Mouse (Mus musculus) kidney, adult 2 months (tissue): ENCODE measurements around the gene Irs1. TPM values are rescaled to one million over a fixed set of nuclear protein-coding genes. Genes with fewer than 3 reads are reported as not detected.

Experiments
- DNase-seq: peaks from one replicate; pipeline ENCODE4 v3.0.0; 2021
- H3K27ac ChIP-seq: fragments of 200-500 bp; 2 replicates; pipeline ENCODE4 v1.5.1; 2012; ENCODE audit warnings: low read depth, low read length, control low read depth, inconsistent platforms; ENCODE audit not compliant: insufficient read depth
- H3K27me3 ChIP-seq: fragments of 200-500 bp; replicated peaks from 2 replicates; pipeline ENCODE4 v1.6.1; 2012; ENCODE audit warnings: mild to moderate bottlenecking, moderate library complexity, low read length, inconsistent platforms; ENCODE audit not compliant: control insufficient read depth, insufficient read depth
- H3K36me3 ChIP-seq: fragments of 200-500 bp; 2 replicates; pipeline ENCODE4 v1.6.1; 2012; ENCODE audit warnings: mild to moderate bottlenecking, moderate library complexity, low read length, inconsistent platforms; ENCODE audit not compliant: control insufficient read depth, insufficient read depth
- H3K4me1 ChIP-seq: fragments of 200-500 bp; 2 replicates; pipeline ENCODE4 v1.6.1; 2011; ENCODE audit warnings: low read length; ENCODE audit not compliant: control insufficient read depth, insufficient read depth
- H3K4me3 ChIP-seq: fragments of 200-500 bp; 2 replicates; pipeline ENCODE4 v1.5.1; 2011; ENCODE audit warnings: mild to moderate bottlenecking, low read depth, low read length, control low read depth; ENCODE audit not compliant: insufficient read depth
- CTCF ChIP-seq: fragments of 200-500 bp; conservative IDR thresholded peaks from 2 replicates; pipeline ENCODE4 v1.5.1; 2011; ENCODE audit warnings: low read depth, mild to moderate bottlenecking, control low read depth, low read length, moderate library complexity, mixed read lengths; ENCODE audit not compliant: insufficient read depth, insufficient read length
- POLR2A ChIP-seq: fragments of 200-500 bp; IDR thresholded peaks from one replicate; pipeline ENCODE4 v1.6.1; 2011; ENCODE audit warnings: low read depth, low read length, control low read depth
- WGBS: fragments of 180-500 bp; shearing (Covaris S2); methylation state at CpG from one replicate; pipeline ENCODE4 v1.1.7; 2018; 5-methylcytosine and 5-hydroxymethylcytosine counted together
- polyA plus RNA-seq: library from polyadenylated mRNA; depleted of rRNA; stranded (reverse); fragments of >200 nt; gene quantifications from 2 replicates; pipeline ENCODE4 v1.2.3, GENCODE M21; 2012

The Irs1 gene
- polyA plus RNA-seq, 1 experiment = 7.1 TPM

DNA sequence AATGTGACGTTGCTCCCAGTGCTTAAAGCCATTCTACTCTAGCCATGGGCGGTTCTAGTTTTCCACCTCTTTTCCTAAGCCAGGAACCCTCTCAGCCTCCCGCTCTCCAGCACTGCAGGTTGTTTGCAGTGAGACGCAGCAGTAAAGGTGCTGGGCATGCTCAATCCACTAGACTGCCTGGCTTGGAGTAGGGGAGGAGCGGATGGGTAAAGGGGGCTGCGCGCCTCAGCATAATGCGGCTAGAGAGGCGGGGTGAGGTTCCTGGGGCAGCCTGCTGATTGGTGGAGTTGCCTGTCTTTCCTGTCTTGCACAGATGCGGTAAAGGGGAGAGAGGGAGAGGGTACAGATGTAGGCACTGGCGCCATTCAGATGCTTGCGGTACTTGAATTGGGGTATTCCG lies 1.6 kb upstream of the Irs1 start:
- H3K27ac ChIP-seq = peak overlapping the region; percentile 1; the same call in 1 of the 2 replicates
- peak; percentile 67 for DNase-seq
- TF ChIP-seq CTCF (no peak), POLR2A (no peak)
- H3K4me1 ChIP-seq = peaks cover 3% of the 10 kb centered on the region; the same call in 1 of the 2 replicates
- WGBS = 3% methylated on average over 13 of the region's 13 CpGs
- no peaks in the 10 kb centered on the region for H3K27me3 ChIP-seq
- peak overlapping the region; percentile 36 for H3K4me3 ChIP-seq
- no peaks in the 10 kb centered on the region for H3K36me3 ChIP-seq

DNA sequence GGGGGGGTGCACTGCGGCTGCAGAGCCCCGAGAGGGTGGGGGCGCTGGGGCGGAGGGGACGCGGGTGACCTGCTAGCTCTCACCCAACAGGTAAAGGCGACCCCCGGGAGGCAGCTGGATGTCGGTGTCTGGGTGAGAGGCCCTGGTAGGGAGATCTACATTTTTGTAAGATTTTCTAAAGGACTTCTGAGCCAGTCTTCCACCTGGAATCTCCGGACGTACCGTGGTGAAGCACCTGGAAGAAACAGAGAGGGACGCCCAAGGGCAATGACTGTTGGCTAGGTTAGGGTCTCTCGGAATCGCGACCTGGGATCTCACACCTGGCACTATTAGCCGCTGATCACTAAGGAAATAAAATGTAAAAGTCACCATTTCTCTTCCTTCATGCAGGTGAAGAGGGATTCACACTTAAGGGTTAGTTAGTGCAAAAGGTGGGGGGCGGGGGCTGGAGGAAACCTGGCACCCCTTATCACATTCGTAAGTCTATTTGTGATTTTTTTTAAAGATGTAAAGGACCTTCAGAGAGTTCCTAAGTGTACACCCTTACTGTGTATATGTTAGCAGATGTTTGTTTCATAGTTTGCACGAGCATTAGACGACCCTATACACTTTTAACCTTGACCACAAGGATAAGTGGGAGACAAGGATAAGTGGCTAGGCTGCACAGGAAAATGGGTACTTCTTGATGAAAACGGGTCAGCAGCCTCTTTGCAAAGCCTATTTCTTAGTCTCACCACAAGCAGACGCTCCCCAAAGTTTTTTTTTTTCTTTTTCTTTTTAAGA lies 905 bp upstream of the Irs1 start:
- H3K4me3 ChIP-seq = peak overlapping the region; percentile 64
- WGBS = 1% methylated on average over 21 of the region's 23 CpGs
- peak overlapping the region; percentile 52; the same call in 1 of the 2 replicates for H3K27ac ChIP-seq
- TF ChIP-seq CTCF (no peak), POLR2A (no peak)
- DNase-seq = no peak
- H3K27me3 ChIP-seq = no peaks in the 10 kb centered on the region
- peaks cover 3% of the 10 kb centered on the region; the same call in 1 of the 2 replicates for H3K4me1 ChIP-seq
- H3K36me3 ChIP-seq = no peaks in the 10 kb centered on the region

DNA sequence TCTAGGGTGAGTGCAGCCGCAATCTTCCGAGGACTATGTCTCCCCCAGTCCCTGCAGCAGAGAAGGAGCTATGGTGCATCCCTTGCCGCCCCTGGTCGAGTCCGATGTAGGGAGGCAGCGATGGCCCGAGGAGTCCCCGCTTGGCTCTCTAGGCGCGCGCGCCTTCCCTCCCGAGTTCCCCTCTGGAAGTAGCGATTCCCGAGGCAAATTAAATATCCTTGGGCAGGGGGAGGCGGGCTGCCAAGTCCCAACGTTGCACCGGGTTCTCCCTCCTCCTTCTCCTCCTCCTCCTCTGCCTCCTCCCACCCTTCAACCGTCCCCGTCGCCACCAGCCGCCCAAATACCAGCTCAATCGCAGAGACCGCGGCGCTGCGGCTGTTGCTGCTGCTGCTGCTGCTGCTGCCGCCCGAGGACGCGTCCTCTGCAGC lies 479 bp downstream of the Irs1 start:
- TF ChIP-seq POLR2A (no peak), CTCF (no peak)
- no peaks in the 10 kb centered on the region for H3K27me3 ChIP-seq
- H3K36me3 ChIP-seq = no peaks in the 10 kb centered on the region
- peak; percentile 85 for DNase-seq
- H3K27ac ChIP-seq = peak overlapping the region; percentile 78
- H3K4me1 ChIP-seq = peaks cover 3% of the 10 kb centered on the region; the same call in 1 of the 2 replicates
- peak overlapping the region; percentile 64 for H3K4me3 ChIP-seq
- under 1% methylated on average over 30 of the region's 31 CpGs for WGBS

DNA sequence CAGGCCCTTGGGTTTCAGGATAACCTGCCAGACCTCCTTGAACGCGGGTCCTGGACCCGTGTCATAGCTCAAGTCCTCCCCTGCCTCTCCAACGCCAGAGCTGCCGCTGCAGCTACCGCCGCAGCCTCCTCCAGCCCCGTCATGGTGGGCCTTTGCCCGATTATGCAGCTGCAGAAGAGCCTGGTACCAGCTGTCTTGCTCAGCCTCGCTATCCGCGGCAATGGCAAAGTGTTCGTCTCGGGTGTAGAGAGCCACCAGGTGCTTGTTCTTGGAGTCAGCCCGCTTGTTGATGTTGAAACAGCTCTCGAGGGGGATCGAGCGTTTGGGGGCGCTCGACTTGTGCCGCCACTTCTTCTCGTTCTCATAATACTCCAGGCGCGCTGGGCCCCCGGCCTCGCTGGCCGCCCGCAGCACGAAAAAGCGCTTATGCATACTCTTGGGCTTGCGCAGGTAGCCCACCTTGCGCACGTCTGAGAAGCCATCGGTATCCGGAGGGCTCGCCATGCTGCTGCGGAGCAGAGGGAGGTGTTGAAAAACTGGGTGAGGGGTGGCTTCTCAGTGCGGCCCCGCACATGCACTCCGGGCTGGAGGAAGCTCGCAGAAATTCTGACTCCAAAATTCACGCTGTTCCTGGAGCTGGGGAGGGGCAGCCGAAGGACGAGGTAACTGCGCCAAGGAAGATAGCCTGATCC lies 1.1 kb downstream of the Irs1 start:
- H3K36me3 ChIP-seq = no peaks in the 10 kb centered on the region
- DNase-seq = peak; percentile 57
- 1% methylated on average over 45 of the region's 45 CpGs for WGBS

DNA sequence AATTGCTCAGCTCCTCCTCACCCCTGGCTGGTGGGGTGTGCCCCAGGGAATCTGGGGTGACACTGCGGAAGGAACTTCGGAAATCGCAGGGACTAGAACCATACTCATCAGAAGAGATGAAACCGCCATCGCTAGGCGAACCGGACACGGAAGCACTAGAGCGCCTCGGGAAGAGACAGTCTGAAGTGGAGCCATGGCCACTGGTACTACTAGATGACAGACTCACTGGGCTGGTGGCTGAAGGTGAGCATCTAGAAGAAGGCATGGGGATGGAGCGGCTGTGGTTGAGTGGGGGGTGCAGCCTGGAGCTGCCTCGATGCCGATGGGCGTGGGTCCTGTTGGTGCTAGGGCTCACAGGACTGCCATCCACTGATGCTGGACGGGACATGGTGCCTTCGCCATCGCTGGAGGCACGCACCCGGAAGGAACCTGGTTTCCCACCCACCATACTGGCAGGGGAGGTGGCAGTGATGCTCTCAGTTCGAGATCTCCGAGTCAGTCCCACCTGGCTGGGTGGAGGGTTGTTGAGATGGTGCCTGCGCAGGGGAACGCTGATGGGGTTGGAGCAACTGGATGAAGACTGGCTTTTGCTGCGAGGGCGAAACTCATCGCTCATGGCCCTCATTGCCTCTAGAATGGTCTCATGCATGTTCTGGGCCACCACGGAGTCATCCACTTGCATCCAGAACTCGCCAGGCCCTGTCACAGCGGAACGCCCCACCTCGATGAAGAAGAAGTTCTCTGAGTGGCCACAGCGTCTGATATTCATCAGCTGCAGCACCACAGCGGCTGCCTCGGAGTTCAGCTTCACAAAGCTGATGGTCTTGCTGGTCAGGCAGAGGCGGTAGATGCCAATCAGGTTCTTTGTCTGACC lies 1.9 kb downstream of the Irs1 start:
- Histone ChIP-seq H3K36me3 (no peaks in the 10 kb centered on the region), H3K4me1 (peaks cover 3% of the 10 kb centered on the region; the same call in 1 of the 2 replicates), H3K27ac (peak overlapping the region; percentile 78), H3K27me3 (no peaks in the 10 kb centered on the region), H3K4me3 (peak overlapping the region; percentile 64)
- DNase-seq = peak; percentile 14
- 73% methylated on average over 35 of the region's 35 CpGs for WGBS
- TF ChIP-seq CTCF (0 out of 2 replicates have a peak, but pooled peaks have one; percentile 1), POLR2A (no peak)

More for the DNA sequence above, 1.1 kb downstream of the Irs1 start:
- TF ChIP-seq POLR2A (no peak), CTCF (0 out of 2 replicates have a peak, but pooled peaks have one; percentile 17)
- no peaks in the 10 kb centered on the region for H3K27me3 ChIP-seq
- peak overlapping the region; percentile 64 for H3K4me3 ChIP-seq
- peak overlapping the region; percentile 78 for H3K27ac ChIP-seq
- peaks cover 3% of the 10 kb centered on the region; the same call in 1 of the 2 replicates for H3K4me1 ChIP-seq

DNA sequence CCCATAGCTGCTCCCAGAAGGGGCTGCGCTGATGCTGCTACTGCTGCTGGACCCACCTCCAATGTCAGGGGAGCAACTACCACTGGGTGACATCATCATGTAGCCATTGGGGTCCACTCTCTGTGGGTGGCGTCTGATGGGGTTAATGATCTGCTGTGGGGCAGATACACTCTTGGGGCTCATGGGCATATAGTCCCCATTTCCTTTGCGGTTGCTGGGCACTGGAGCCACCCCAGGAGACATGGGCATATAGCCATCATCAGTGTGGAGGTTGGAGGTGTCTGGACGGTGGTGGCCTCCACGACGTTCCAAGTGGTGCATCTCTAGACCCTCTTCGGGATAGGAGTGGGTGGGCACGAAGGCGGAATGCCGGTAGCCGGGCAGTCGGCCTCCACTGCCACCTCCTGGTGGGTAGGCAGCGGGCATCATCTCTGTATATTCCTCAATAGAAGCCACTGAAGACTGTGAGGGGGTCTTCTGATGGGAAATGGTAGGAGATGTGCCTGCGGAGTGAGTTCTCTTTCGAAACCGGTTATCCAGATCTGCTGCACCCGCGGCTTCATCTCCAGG lies 2.7 kb downstream of the Irs1 start:
- DNase-seq = no peak
- Histone ChIP-seq H3K4me3 (no peak overlapping the region), H3K4me1 (peaks cover 6% of the 10 kb centered on the region; the same call in 1 of the 2 replicates), H3K27me3 (no peaks in the 10 kb centered on the region), H3K27ac (no peak overlapping the region), H3K36me3 (no peaks in the 10 kb centered on the region)
- TF ChIP-seq POLR2A (no peak), CTCF (0 out of 2 replicates have a peak, but pooled peaks have one; percentile 3)
- 90% methylated on average over 18 of the region's 18 CpGs for WGBS
